Mouse (Mus musculus) lung, embryonic 15.5 days (tissue): ENCODE measurements around the gene Txlna. TPM values are rescaled to one million over a fixed set of nuclear protein-coding genes. Genes with fewer than 3 reads are reported as not detected.

Experiments
- ATAC-seq: fragments of 200-750 bp; cut with Nextera tagmentation; 2 replicates; pipeline ENCODE4 v1.8.0; 2017; ENCODE audit warnings: moderate number of reproducible peaks, borderline replicate concordance; ENCODE audit not compliant: low FRiP score, low TSS enrichment; ENCODE audit errors: extremely low read depth
- H3K27ac ChIP-seq: fragments of 300-500 bp; sonication (generic); 2 replicates; pipeline ENCODE4 v1.5.1; 2015; ENCODE audit warnings: moderate library complexity, mild to moderate bottlenecking, inconsistent platforms
- H3K27me3 ChIP-seq: fragments of 300-500 bp; sonication (generic); 2 replicates; pipeline ENCODE4 v1.6.1; 2015; ENCODE audit warnings: inconsistent platforms
- H3K36me3 ChIP-seq: fragments of 300-500 bp; sonication (generic); 2 replicates; pipeline ENCODE4 v1.6.1; 2015; ENCODE audit warnings: inconsistent platforms
- H3K4me1 ChIP-seq: fragments of 300-500 bp; sonication (generic); 2 replicates; pipeline ENCODE4 v1.6.1; 2015; ENCODE audit warnings: inconsistent platforms
- H3K4me2 ChIP-seq: fragments of 300-500 bp; sonication (generic); 2 replicates; pipeline ENCODE4 v1.6.1; 2015; ENCODE audit warnings: inconsistent platforms, mild to moderate bottlenecking, moderate library complexity
- H3K4me3 ChIP-seq: fragments of 300-500 bp; sonication (generic); 2 replicates; pipeline ENCODE4 v1.5.1; 2015; ENCODE audit warnings: mild to moderate bottlenecking, inconsistent platforms
- H3K9ac ChIP-seq: fragments of 300-500 bp; sonication (generic); 2 replicates; pipeline ENCODE4 v1.6.1; 2015; ENCODE audit warnings: inconsistent platforms
- H3K9me3 ChIP-seq: fragments of 300-500 bp; sonication (generic); 2 replicates; pipeline ENCODE4 v1.6.1; 2016; ENCODE audit warnings: inconsistent platforms
- WGBS: fragments of 180-500 bp; shearing (Covaris S2); methylation state at CpG from one replicate; pipeline ENCODE4 v1.1.7; 2015; 5-methylcytosine and 5-hydroxymethylcytosine counted together
- polyA plus RNA-seq: library from polyadenylated mRNA; unstranded; fragments of >200 nt; fragmentation: Nextera tagmentation; extraction: Ambion mirVana; gene quantifications from 2 replicates; pipeline ENCODE4 v1.2.1, GENCODE M21; 2015

Gene Txlna
- polyA plus RNA-seq, 1 experiment from 2014 or later: 86.8 TPM

- Histone ChIP-seq H3K9ac (no peak overlapping the region), H3K27me3 (no peaks in the 10 kb centered on the region), H3K9me3 (no peaks in the 10 kb centered on the region), H3K4me1 (no peaks in the 10 kb centered on the region), H3K27ac (no peak overlapping the region), H3K4me3 (no peak overlapping the region), H3K4me2 (no peak overlapping the region), H3K36me3 (peaks cover 90% of the 10 kb centered on the region)
- WGBS: 81% methylated on average over 1 of the region's 1 CpGs
- no peak for ATAC-seq
Observed at GRCm38 (mm10) chr4:129648656-129649055, 7.8 kb upstream of the Txlna start.

- Histone ChIP-seq H3K27ac (no peak overlapping the region), H3K36me3 (peaks cover 59% of the 10 kb centered on the region), H3K9me3 (no peaks in the 10 kb centered on the region), H3K4me2 (no peak overlapping the region), H3K27me3 (no peaks in the 10 kb centered on the region), H3K9ac (no peak overlapping the region), H3K4me1 (peaks cover 6% of the 10 kb centered on the region; the same call in 1 of the 2 replicates), H3K4me3 (no peak overlapping the region)
- no peak for ATAC-seq
- WGBS: 82% methylated on average over 6 of the region's 6 CpGs
Observed at GRCm38 (mm10) chr4:129645204-129645603, 4.3 kb upstream of the Txlna start.

- 0 out of 2 replicates have a peak overlapping the region, but pooled peaks have one; percentile 22 for H3K9ac ChIP-seq
- H3K27ac ChIP-seq: peak overlapping the region; percentile 44; the same call in 1 of the 2 replicates
- ATAC-seq: no peak
- no peaks in the 10 kb centered on the region for H3K9me3 ChIP-seq
- WGBS: 45% methylated on average over 5 of the region's 5 CpGs
- H3K27me3 ChIP-seq: no peaks in the 10 kb centered on the region
- peaks cover 48% of the 10 kb centered on the region for H3K36me3 ChIP-seq
- H3K4me3 ChIP-seq: 0 out of 2 replicates have a peak overlapping the region, but pooled peaks have one; percentile 65
- H3K4me2 ChIP-seq: peak overlapping the region; percentile 88
- H3K4me1 ChIP-seq: peaks cover 29% of the 10 kb centered on the region
Observed at GRCm38 (mm10) chr4:129641756-129642155, 891 bp upstream of the Txlna start.

GRCm38 (mm10) chr4:129640101-129640637, 696 bp downstream of the Txlna start:
- peak overlapping the region; percentile 88 for H3K4me2 ChIP-seq
- H3K36me3 ChIP-seq: peaks cover 48% of the 10 kb centered on the region
- no peaks in the 10 kb centered on the region for H3K9me3 ChIP-seq
- H3K27me3 ChIP-seq: no peaks in the 10 kb centered on the region
- peak overlapping the region; percentile 96 for H3K27ac ChIP-seq
- peak overlapping the region; percentile 78 for H3K9ac ChIP-seq
- H3K4me3 ChIP-seq: peak overlapping the region; percentile 65
- H3K4me1 ChIP-seq: peaks cover 29% of the 10 kb centered on the region
- ATAC-seq: no peak
- 2% methylated on average over 17 of the region's 17 CpGs for WGBS

- Histone ChIP-seq H3K27ac (no peak overlapping the region), H3K9ac (no peak overlapping the region; the same call in 1 of the 2 replicates), H3K4me3 (peak overlapping the region; percentile 65), H3K4me1 (peaks cover 29% of the 10 kb centered on the region), H3K36me3 (peaks cover 48% of the 10 kb centered on the region), H3K4me2 (peak overlapping the region; percentile 88), H3K27me3 (no peaks in the 10 kb centered on the region), H3K9me3 (no peaks in the 10 kb centered on the region)
- no peak for ATAC-seq
- 79% methylated on average over 15 of the region's 15 CpGs for WGBS
Observed at GRCm38 (mm10) chr4:129639221-129639620, 1.6 kb downstream of the Txlna start.

GRCm38 (mm10) chr4:129633852-129634251, 7.0 kb downstream of the Txlna start:
- H3K4me1 ChIP-seq: peaks cover 16% of the 10 kb centered on the region
- no peak overlapping the region for H3K4me3 ChIP-seq
- no peak overlapping the region for H3K27ac ChIP-seq
- peaks cover 94% of the 10 kb centered on the region for H3K36me3 ChIP-seq
- H3K9me3 ChIP-seq: no peaks in the 10 kb centered on the region
- H3K9ac ChIP-seq: no peak overlapping the region
- no peak for ATAC-seq
- no peaks in the 10 kb centered on the region for H3K27me3 ChIP-seq
- no peak overlapping the region for H3K4me2 ChIP-seq
- 74% methylated on average over 6 of the region's 6 CpGs for WGBS

GRCm38 (mm10) chr4:129631867-129632266, 9.0 kb downstream of the Txlna start:
- no peak for ATAC-seq
- no peak overlapping the region for H3K4me3 ChIP-seq
- peaks cover 97% of the 10 kb centered on the region for H3K36me3 ChIP-seq
- no peak overlapping the region for H3K4me2 ChIP-seq
- H3K9me3 ChIP-seq: no peaks in the 10 kb centered on the region
- peaks cover 8% of the 10 kb centered on the region; the same call in 1 of the 2 replicates for H3K4me1 ChIP-seq
- no peak overlapping the region for H3K27ac ChIP-seq
- H3K27me3 ChIP-seq: no peaks in the 10 kb centered on the region
- no peak overlapping the region for H3K9ac ChIP-seq
- 87% methylated on average over 12 of the region's 12 CpGs for WGBS

GRCm38 (mm10) chr4:129630944-129631343, 9.9 kb downstream of the Txlna start:
- H3K4me3 ChIP-seq: no peak overlapping the region
- no peak for ATAC-seq
- H3K36me3 ChIP-seq: peaks cover 96% of the 10 kb centered on the region
- no peaks in the 10 kb centered on the region for H3K9me3 ChIP-seq
- H3K27me3 ChIP-seq: no peaks in the 10 kb centered on the region
- no peak overlapping the region for H3K27ac ChIP-seq
- no peak overlapping the region for H3K4me2 ChIP-seq
- WGBS: 70% methylated on average over 4 of the region's 4 CpGs
- H3K4me1 ChIP-seq: peaks cover 17% of the 10 kb centered on the region
- H3K9ac ChIP-seq: no peak overlapping the region

GRCm38 (mm10) chr4:129626035-129626434, 14.8 kb downstream of the Txlna start:
- Histone ChIP-seq H3K36me3 (peaks cover 48% of the 10 kb centered on the region), H3K4me1 (peaks cover 43% of the 10 kb centered on the region), H3K4me2 (no peak overlapping the region), H3K9ac (no peak overlapping the region), H3K9me3 (no peaks in the 10 kb centered on the region), H3K27ac (no peak overlapping the region), H3K4me3 (no peak overlapping the region), H3K27me3 (no peaks in the 10 kb centered on the region)
- WGBS: 61% methylated on average over 6 of the region's 6 CpGs
- ATAC-seq: no peak

- peak overlapping the region; percentile 84 for H3K27ac ChIP-seq
- 45% methylated on average over 4 of the region's 4 CpGs for WGBS
Observed at GRCm38 (mm10) chr4:129625496-129625895, 15.4 kb downstream of the Txlna start.

GRCm38 (mm10) chr4:129625029-129625370, 15.9 kb downstream of the Txlna start:
- peaks cover 38% of the 10 kb centered on the region for H3K36me3 ChIP-seq
- H3K4me2 ChIP-seq: peak overlapping the region; percentile 71
- peak overlapping the region; percentile 84 for H3K27ac ChIP-seq
- H3K9ac ChIP-seq: peak overlapping the region; percentile 31
- H3K27me3 ChIP-seq: no peaks in the 10 kb centered on the region
- no peaks in the 10 kb centered on the region for H3K9me3 ChIP-seq
- H3K4me1 ChIP-seq: peaks cover 42% of the 10 kb centered on the region
- 0 out of 2 replicates have a peak, but pooled peaks have one; percentile 25 for ATAC-seq
- H3K4me3 ChIP-seq: peak overlapping the region; percentile 60
- 4% methylated on average over 6 of the region's 6 CpGs for WGBS

More at GRCm38 (mm10) chr4:129625496-129625895, 15.4 kb downstream of the Txlna start:
- Histone ChIP-seq H3K36me3 (peaks cover 43% of the 10 kb centered on the region), H3K27me3 (no peaks in the 10 kb centered on the region), H3K4me3 (no peak overlapping the region), H3K4me1 (peaks cover 42% of the 10 kb centered on the region), H3K4me2 (peak overlapping the region; percentile 71), H3K9me3 (no peaks in the 10 kb centered on the region), H3K9ac (0 out of 2 replicates have a peak overlapping the region, but pooled peaks have one; percentile 31)
- ATAC-seq: no peak

- H3K36me3 ChIP-seq: peaks cover 34% of the 10 kb centered on the region
- H3K9me3 ChIP-seq: no peaks in the 10 kb centered on the region
- H3K27me3 ChIP-seq: no peaks in the 10 kb centered on the region
- WGBS: 1% methylated on average over 18 of the region's 18 CpGs
- H3K4me3 ChIP-seq: peak overlapping the region; percentile 60
- H3K9ac ChIP-seq: peak overlapping the region; percentile 61
- peak; percentile 93 for ATAC-seq
- peaks cover 42% of the 10 kb centered on the region for H3K4me1 ChIP-seq
- H3K4me2 ChIP-seq: peak overlapping the region; percentile 71
- peak overlapping the region; percentile 84 for H3K27ac ChIP-seq
Observed at GRCm38 (mm10) chr4:129624281-129625028, 16.4 kb downstream of the Txlna start.
